Mouse (Mus musculus) sigmoid colon, adult 10 weeks (tissue): ENCODE results near the gene Fras1. TPM values are rescaled to one million over a fixed set of nuclear protein-coding genes. Genes with fewer than 3 reads are reported as not detected.

Experiments
- polyA plus RNA-seq: library from polyadenylated mRNA; stranded (reverse); fragments of 350-450 nt; fragmentation: Illumina TruSeq; extraction: RNeasy Lipid Tissue Mini Kit (QIAGEN cat#74804); gene quantifications from one replicate; pipeline ENCODE4 v1.2.3, GENCODE M21; 2014; ENCODE audit warnings: low read depth, low replicate concordance

Fras1 gene
- polyA plus RNA-seq: 0.25 TPM

GRCm38 (mm10) chr5:96373567-96373985 lies at the start of gene Fras1:
Fras1 (plus strand) TSS chr5:96373955.

DNA sequence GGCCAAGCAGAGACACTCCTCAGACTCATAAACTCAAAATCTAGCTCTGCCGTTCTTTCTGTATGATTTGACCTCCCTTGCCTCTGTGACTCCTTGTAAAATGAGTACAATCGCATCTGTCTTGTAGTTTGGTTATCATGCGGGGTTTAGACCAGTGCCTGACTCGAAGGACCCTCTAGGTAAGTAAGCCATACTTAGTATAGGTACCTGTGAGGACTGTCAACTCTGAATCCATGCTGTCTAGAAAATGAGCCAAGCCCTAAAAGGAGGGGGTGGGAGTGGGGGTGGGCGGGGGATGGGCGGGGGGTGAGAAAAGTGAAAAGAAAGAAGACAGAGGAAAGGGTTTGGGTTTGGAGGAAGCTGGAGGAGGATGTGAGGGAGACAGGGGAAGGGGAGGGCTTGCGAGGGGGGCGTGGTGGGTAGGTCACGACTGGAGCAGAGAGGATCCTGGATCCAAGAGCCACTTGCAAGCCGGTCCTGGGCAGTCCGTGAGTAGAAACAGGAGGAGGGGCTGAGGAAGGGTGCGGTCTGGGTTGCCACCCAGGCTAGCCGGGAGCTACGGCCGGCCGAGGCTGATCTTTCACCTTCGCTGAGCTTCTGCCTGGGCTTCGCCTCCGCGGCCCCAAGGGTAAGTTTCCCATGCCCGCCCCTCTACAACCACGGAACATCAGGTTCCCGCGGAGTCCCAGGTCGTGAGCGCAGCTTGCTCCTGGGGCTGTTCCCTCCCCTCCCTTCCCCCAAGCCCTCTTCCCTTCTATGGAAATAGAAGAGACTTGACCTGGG lies 419.4 kb downstream of the Fras1 start, which contains the start of gene Anxa3:
TSS of gene Anxa3 (plus strand) at position 404 of the 783 bp plus-strand sequence.

Other genes starting within 250 kb of the Fras1 start
- gene Cnot6l, start 209.8 kb upstream of the Fras1 start, polyA plus RNA-seq: 138 TPM
- 52.9 TPM for gene Mrpl1, start 164.5 kb upstream of the Fras1 start, polyA plus RNA-seq